13 mouse cellular contexts compared by ENCODE assay signal in genomic region chr3:88354396-88355165, GRCm38 (mm10). TPM values are rescaled to one million over a fixed set of nuclear protein-coding genes. Genes with fewer than 3 reads are reported as not detected.
DNase-seq lines count a peak whose midpoint lies in the region; ATAC-seq and TF ChIP-seq lines count a peak whose summit lies in the region.
"Had no signal": no experiment of that assay in that cellular context is flagged by ENCODE, and none has a peak within 500 bp of the region (broad histone marks: within the 10 kb centered on the region; RNA-seq: fewer than 3 reads in every experiment).

No protein-coding gene starts in this region.

- no peaks in the 10 kb centered on the region for H3K9me3 ChIP-seq in limb, embryonic 13.5 days
- H3K9me3 ChIP-seq in limb, embryonic 10.5 days (replicated peaks) = no peaks in the 10 kb centered on the region
- H3K9me3 ChIP-seq: embryonic facial prominence, embryonic 12.5 days; midbrain, embryonic 13.5 days had no signal

- no peak overlapping the region for H3K4me2 ChIP-seq in limb, embryonic 13.5 days (replicated peaks)
- H3K4me2 ChIP-seq: embryonic facial prominence, embryonic 12.5 days; midbrain, embryonic 13.5 days had no signal

- no peaks in the 10 kb centered on the region for H3K27me3 ChIP-seq in limb, embryonic 13.5 days
- no peaks in the 10 kb centered on the region for H3K27me3 ChIP-seq in limb, embryonic 10.5 days (ENCODE audit: low read depth, poor library complexity, severe bottlenecking)
- H3K27me3 ChIP-seq: embryonic facial prominence, embryonic 12.5 days; midbrain, embryonic 13.5 days had no signal

- ATAC-seq in limb, embryonic 13.5 days (ENCODE audit: low FRiP score, low read depth) = no peak
- ATAC-seq: forebrain, embryonic 14.5 days; midbrain, embryonic 13.5 days had no signal

- H3K27ac ChIP-seq in gastrocnemius, adult 2 months = peak overlapping the region; percentile 78
- no peak overlapping the region for H3K27ac ChIP-seq in limb, embryonic 13.5 days
- no peak overlapping the region for H3K27ac ChIP-seq in limb, embryonic 10.5 days
- H3K27ac ChIP-seq: embryonic facial prominence, embryonic 12.5 days; midbrain, embryonic 13.5 days had no signal

- 94% methylated on average over 8 of the region's 8 CpGs for WGBS in limb, embryonic 13.5 days
- 95% methylated on average over 8 of the region's 8 CpGs for WGBS in limb, embryonic 10.5 days

- peak; percentile 43 for TF ChIP-seq CTCF in gastrocnemius, adult 2 months (IDR thresholded peaks at IDR 0.05)

- intact Hi-C loops in gastrocnemius, adult 2 months (cut with DNase I) = no loop called here

- no peaks in the 10 kb centered on the region for H3K4me1 ChIP-seq in limb, embryonic 13.5 days
- H3K4me1 ChIP-seq in limb, embryonic 10.5 days = no peaks in the 10 kb centered on the region
- H3K4me1 ChIP-seq: embryonic facial prominence, embryonic 12.5 days had no signal

- peak; percentile 63 for DNase-seq in gastrocnemius, adult 2 months
- no peak for DNase-seq in gastrocnemius, adult 8-10 months (ENCODE audit: low spot score in 2 of 2)
- DNase-seq in limb, embryonic 10.5 days (ENCODE audit: low spot score) = no peak
- DNase-seq in MN1 (ENCODE audit: low spot score) = peak; percentile 59
- DNase-seq in brain, adult 2 months (ENCODE audit: low read depth, low spot score) = peak; percentile 81
- DNase-seq in lung, postnatal 4 days = no peak
- DNase-seq in embryo, embryonic 9.5 days (ENCODE audit: extremely low spot score) = no peak
- DNase-seq: spleen, adult 18-20 months had no signal

- H3K4me3 ChIP-seq in gastrocnemius, adult 2 months = no peak overlapping the region
- no peak overlapping the region for H3K4me3 ChIP-seq in limb, embryonic 13.5 days
- no peak overlapping the region for H3K4me3 ChIP-seq in limb, embryonic 10.5 days
- H3K4me3 ChIP-seq: embryonic facial prominence, embryonic 12.5 days; midbrain, embryonic 13.5 days had no signal

- H3K36me3 ChIP-seq in limb, embryonic 13.5 days = peaks cover 100% of the 10 kb centered on the region
- peaks cover 100% of the 10 kb centered on the region for H3K36me3 ChIP-seq in limb, embryonic 10.5 days

- 0 out of 2 replicates have a peak overlapping the region, but pooled peaks have one; percentile 21 for H3K9ac ChIP-seq in limb, embryonic 13.5 days
- H3K9ac ChIP-seq: embryonic facial prominence, embryonic 12.5 days; midbrain, embryonic 13.5 days had no signal

RNA-seq across cellular contexts. Expression of gene Paqr6, which starts 9.8 kb away (rescaled TPM):
- under 1 TPM; 0.15 to 0.56 TPM for total RNA-seq in gastrocnemius, adult 2 months (2021)
- total RNA-seq in gastrocnemius, adult 8-10 months (2022) = under 1 TPM; 0.15 to 0.94 (median 0.56) TPM
- 7.6 and 8.7 TPM in 2 replicates for polyA plus RNA-seq in limb, embryonic 13.5 days (2015; fragmentation: Nextera tagmentation; extraction: Ambion mirVana)
- 0.83 and 1.6 TPM in 2 replicates for polyA plus RNA-seq in limb, embryonic 10.5 days (2016; fragmentation: Nextera tagmentation; extraction: Ambion mirVana)

RNA-seq across cellular contexts. Expression of gene Bglap3, which starts 18.0 kb away (rescaled TPM):
- total RNA-seq in gastrocnemius, adult 2 months (2021) = not detected
- not detected for total RNA-seq in gastrocnemius, adult 8-10 months (2022)
- 0.37 TPM in 1 of 2 replicates, not detected in the other for polyA plus RNA-seq in limb, embryonic 13.5 days (2015; fragmentation: Nextera tagmentation; extraction: Ambion mirVana)
- polyA plus RNA-seq in limb, embryonic 10.5 days (2016; fragmentation: Nextera tagmentation; extraction: Ambion mirVana) = 0.09 and 0.11 TPM in 2 replicates
- polyA plus RNA-seq: forebrain, embryonic 14.5 days; heart, embryonic 14.5 days; midbrain, embryonic 13.5 days had no signal

RNA-seq across cellular contexts. Expression of gene Smg5, which starts 18.5 kb away (rescaled TPM):
- 10 to 100 TPM; 38.1 to 48.2 TPM for total RNA-seq in gastrocnemius, adult 2 months (2021)
- 10 to 100 TPM; 39.0 to 54.6 (median 44.5) TPM for total RNA-seq in gastrocnemius, adult 8-10 months (2022)
- 54.9 and 58.4 TPM in 2 replicates for polyA plus RNA-seq in limb, embryonic 13.5 days (2015; fragmentation: Nextera tagmentation; extraction: Ambion mirVana)
- polyA plus RNA-seq in limb, embryonic 10.5 days (2016; fragmentation: Nextera tagmentation; extraction: Ambion mirVana) = 94.1 and 94.8 TPM in 2 replicates

RNA-seq across cellular contexts. Expression of gene Tmem79, which starts 18.6 kb away (rescaled TPM):
- 1 to 10 TPM; 2.0 to 2.1 TPM for total RNA-seq in gastrocnemius, adult 2 months (2021)
- 1 to 10 TPM; 1.9 to 3.7 (median 2.8) TPM for total RNA-seq in gastrocnemius, adult 8-10 months (2022)
- 6.4 and 6.8 TPM in 2 replicates for polyA plus RNA-seq in limb, embryonic 13.5 days (2015; fragmentation: Nextera tagmentation; extraction: Ambion mirVana)
- 2.9 and 3.3 TPM in 2 replicates for polyA plus RNA-seq in limb, embryonic 10.5 days (2016; fragmentation: Nextera tagmentation; extraction: Ambion mirVana)

RNA-seq across cellular contexts. Expression of gene Bglap2, which starts 23.9 kb away (rescaled TPM):
- not detected for total RNA-seq in gastrocnemius, adult 2 months (2021)
- total RNA-seq in gastrocnemius, adult 8-10 months (2022) = not detected
- not detected in 2 replicates for polyA plus RNA-seq in limb, embryonic 13.5 days (2015; fragmentation: Nextera tagmentation; extraction: Ambion mirVana)
- polyA plus RNA-seq in limb, embryonic 10.5 days (2016; fragmentation: Nextera tagmentation; extraction: Ambion mirVana) = not detected in 2 replicates
- polyA plus RNA-seq: embryonic facial prominence, embryonic 12.5 days; forebrain, embryonic 14.5 days; heart, embryonic 14.5 days; midbrain, embryonic 13.5 days had no signal

Comparison
In these comparisons a context has a peak if more than half of its experiments do, and no peak if none do; other contexts are left out.
1. DNase-seq: peak in gastrocnemius, adult 2 months (single experiment), MN1 (single experiment) and brain, adult 2 months (single experiment); none in gastrocnemius, adult 8-10 months (0 of 2), limb, embryonic 10.5 days (single experiment), lung, postnatal 4 days (0 of 2) and embryo, embryonic 9.5 days (single experiment).